Mouse (Mus musculus): ENCODE data around the gene Adora1. TPM values are rescaled to one million over a fixed set of nuclear protein-coding genes. Genes with fewer than 3 reads are reported as not detected.

The Adora1 gene
- polyA plus RNA-seq, 1 experiment from 2014 or later = 8.3 TPM

- Histone ChIP-seq H3K4me2 (no peak overlapping the region), H3K9me3 (no peaks in the 10 kb centered on the region), H3K27me3 (replicated peaks) (peaks cover 53% of the 10 kb centered on the region), H3K4me3 (no peak overlapping the region), H3K36me3 (no peaks in the 10 kb centered on the region), H3K9ac (no peak overlapping the region), H3K4me1 (peaks cover 43% of the 10 kb centered on the region), H3K27ac (replicated peaks) (no peak overlapping the region)
- WGBS = 73% methylated on average over 5 of the region's 5 CpGs
- no peak for ATAC-seq (ENCODE audit: extremely low read depth, insufficient number of reproducible peaks, low FRiP score, low TSS enrichment)
Measured at GRCm38 (mm10) chr1:134191192-134191591, 44.0 kb downstream of the Adora1 start.

- Histone ChIP-seq H3K27ac (replicated peaks) (no peak overlapping the region), H3K4me1 (peaks cover 22% of the 10 kb centered on the region), H3K9me3 (no peaks in the 10 kb centered on the region), H3K27me3 (replicated peaks) (peaks cover 53% of the 10 kb centered on the region), H3K36me3 (no peaks in the 10 kb centered on the region), H3K4me2 (peak overlapping the region; percentile 33), H3K9ac (no peak overlapping the region), H3K4me3 (no peak overlapping the region)
- ATAC-seq (ENCODE audit: extremely low read depth, insufficient number of reproducible peaks, low FRiP score, low TSS enrichment) = no peak
- WGBS = 30% methylated on average over 12 of the region's 12 CpGs
Measured at GRCm38 (mm10) chr1:134188989-134189729, 46.1 kb downstream of the Adora1 start.

- 79% methylated on average over 5 of the region's 5 CpGs for WGBS
- Histone ChIP-seq H3K36me3 (no peaks in the 10 kb centered on the region), H3K4me3 (no peak overlapping the region), H3K9ac (no peak overlapping the region), H3K27ac (replicated peaks) (no peak overlapping the region), H3K4me1 (peaks cover 13% of the 10 kb centered on the region), H3K4me2 (no peak overlapping the region), H3K9me3 (no peaks in the 10 kb centered on the region), H3K27me3 (replicated peaks) (peaks cover 49% of the 10 kb centered on the region)
- no peak for ATAC-seq (ENCODE audit: extremely low read depth, insufficient number of reproducible peaks, low FRiP score, low TSS enrichment)
Measured at GRCm38 (mm10) chr1:134188217-134188616, 47.0 kb downstream of the Adora1 start.

GRCm38 (mm10) chr1:134184089-134184488 is 51.1 kb downstream of the Adora1 start:
- 83% methylated on average over 4 of the region's 4 CpGs for WGBS
- no peak overlapping the region for H3K4me3 ChIP-seq
- no peak for ATAC-seq (ENCODE audit: extremely low read depth, insufficient number of reproducible peaks, low FRiP score, low TSS enrichment)
- H3K36me3 ChIP-seq = no peaks in the 10 kb centered on the region
- peaks cover 23% of the 10 kb centered on the region for H3K27me3 ChIP-seq (replicated peaks)
- H3K4me2 ChIP-seq = no peak overlapping the region
- H3K9ac ChIP-seq = no peak overlapping the region
- no peak overlapping the region for H3K27ac ChIP-seq (replicated peaks)
- no peaks in the 10 kb centered on the region for H3K9me3 ChIP-seq
- H3K4me1 ChIP-seq = peaks cover 4% of the 10 kb centered on the region

- H3K36me3 ChIP-seq = no peaks in the 10 kb centered on the region
- ATAC-seq (ENCODE audit: extremely low read depth, insufficient number of reproducible peaks, low FRiP score, low TSS enrichment) = no peak
- H3K4me3 ChIP-seq = no peak within 1 kb of the TSS
- H3K27ac ChIP-seq (replicated peaks) = no peak within 1 kb of the TSS
- H3K4me2 ChIP-seq = no peak within 1 kb of the TSS
- peaks cover 3% of the 10 kb centered on the region; the same call in 1 of the 2 replicates for H3K27me3 ChIP-seq (replicated peaks)
- H3K4me1 ChIP-seq = no peaks in the 10 kb centered on the region; the same call in 1 of the 2 replicates
- H3K9me3 ChIP-seq = no peaks in the 10 kb centered on the region
- 62% methylated on average over 4 of the region's 4 CpGs for WGBS
- H3K9ac ChIP-seq = no peak within 1 kb of the TSS
Measured at GRCm38 (mm10) chr1:134182025-134182424, 53.2 kb downstream of the Adora1 start, which contains the start of gene Chil1. TSS of gene Chil1 (plus strand) at chr1:134182176.

- no peak overlapping the region for H3K9ac ChIP-seq
- H3K27ac ChIP-seq (replicated peaks) = no peak overlapping the region
- no peak overlapping the region for H3K4me3 ChIP-seq
- no peaks in the 10 kb centered on the region for H3K36me3 ChIP-seq
- ATAC-seq (ENCODE audit: extremely low read depth, insufficient number of reproducible peaks, low FRiP score, low TSS enrichment) = no peak
- no peak overlapping the region for H3K4me2 ChIP-seq
- no peaks in the 10 kb centered on the region; the same call in 1 of the 2 replicates for H3K4me1 ChIP-seq
- 76% methylated on average over 5 of the region's 5 CpGs for WGBS
- H3K9me3 ChIP-seq = no peaks in the 10 kb centered on the region
- H3K27me3 ChIP-seq (replicated peaks) = no peaks in the 10 kb centered on the region; the same call in none of the 2 replicates
Measured at GRCm38 (mm10) chr1:134177976-134178375, 57.3 kb downstream of the Adora1 start.

GRCm38 (mm10) chr1:134173081-134173480 is 62.1 kb downstream of the Adora1 start:
- Histone ChIP-seq H3K9ac (no peak overlapping the region), H3K9me3 (no peaks in the 10 kb centered on the region), H3K4me1 (0 out of 2 replicates have a peak, but pooled peaks cover 3% of the 10 kb centered on the region), H3K27ac (replicated peaks) (no peak overlapping the region), H3K27me3 (replicated peaks) (no peaks in the 10 kb centered on the region; the same call in 1 of the 2 replicates), H3K36me3 (no peaks in the 10 kb centered on the region), H3K4me2 (no peak overlapping the region), H3K4me3 (no peak overlapping the region)
- ATAC-seq (ENCODE audit: extremely low read depth, insufficient number of reproducible peaks, low FRiP score, low TSS enrichment) = no peak
- 68% methylated on average over 7 of the region's 7 CpGs for WGBS

- Histone ChIP-seq H3K9me3 (no peaks in the 10 kb centered on the region), H3K27me3 (replicated peaks) (no peaks in the 10 kb centered on the region)
- 85% methylated on average over 8 of the region's 8 CpGs for WGBS
Measured at GRCm38 (mm10) chr1:134168985-134169697, 66.1 kb downstream of the Adora1 start.

GRCm38 (mm10) chr1:134168567-134168966 is 66.7 kb downstream of the Adora1 start:
- Histone ChIP-seq H3K27ac (replicated peaks) (no peak overlapping the region), H3K9me3 (no peaks in the 10 kb centered on the region), H3K4me3 (no peak overlapping the region), H3K4me1 (peaks cover 11% of the 10 kb centered on the region; the same call in 1 of the 2 replicates), H3K36me3 (no peaks in the 10 kb centered on the region), H3K4me2 (no peak overlapping the region), H3K27me3 (replicated peaks) (no peaks in the 10 kb centered on the region), H3K9ac (no peak overlapping the region)
- ATAC-seq (ENCODE audit: extremely low read depth, insufficient number of reproducible peaks, low FRiP score, low TSS enrichment) = no peak
- 56% methylated on average over 3 of the region's 3 CpGs for WGBS

More at GRCm38 (mm10) chr1:134168985-134169697, 66.1 kb downstream of the Adora1 start:
- Histone ChIP-seq H3K4me1 (peaks cover 11% of the 10 kb centered on the region; the same call in 1 of the 2 replicates), H3K36me3 (no peaks in the 10 kb centered on the region), H3K27ac (replicated peaks) (no peak overlapping the region), H3K4me3 (no peak overlapping the region), H3K9ac (no peak overlapping the region), H3K4me2 (no peak overlapping the region)
- ATAC-seq (ENCODE audit: extremely low read depth, insufficient number of reproducible peaks, low FRiP score, low TSS enrichment) = no peak

- no peaks in the 10 kb centered on the region for H3K36me3 ChIP-seq
- no peak overlapping the region for H3K4me3 ChIP-seq
- H3K4me2 ChIP-seq = 0 out of 2 replicates have a peak overlapping the region, but pooled peaks have one; percentile 14
- ATAC-seq (ENCODE audit: extremely low read depth, insufficient number of reproducible peaks, low FRiP score, low TSS enrichment) = no peak
- H3K4me1 ChIP-seq = peaks cover 11% of the 10 kb centered on the region; the same call in 1 of the 2 replicates
- 38% methylated on average over 14 of the region's 14 CpGs for WGBS
- H3K27ac ChIP-seq (replicated peaks) = no peak overlapping the region
- no peaks in the 10 kb centered on the region for H3K9me3 ChIP-seq
- no peaks in the 10 kb centered on the region for H3K27me3 ChIP-seq (replicated peaks)
- H3K9ac ChIP-seq = no peak overlapping the region
Measured at GRCm38 (mm10) chr1:134167416-134168305, 67.6 kb downstream of the Adora1 start.

- no peaks in the 10 kb centered on the region for H3K27me3 ChIP-seq (replicated peaks)
- 86% methylated on average over 3 of the region's 3 CpGs for WGBS
Measured at GRCm38 (mm10) chr1:134166547-134166946, 68.7 kb downstream of the Adora1 start.

More at GRCm38 (mm10) chr1:134166547-134166946, 68.7 kb downstream of the Adora1 start:
- no peak for ATAC-seq (ENCODE audit: extremely low read depth, insufficient number of reproducible peaks, low FRiP score, low TSS enrichment)
- no peak overlapping the region for H3K4me3 ChIP-seq
- no peak overlapping the region for H3K9ac ChIP-seq
- H3K4me1 ChIP-seq = peaks cover 11% of the 10 kb centered on the region; the same call in 1 of the 2 replicates
- H3K4me2 ChIP-seq = no peak overlapping the region
- no peaks in the 10 kb centered on the region for H3K9me3 ChIP-seq
- H3K36me3 ChIP-seq = no peaks in the 10 kb centered on the region
- no peak overlapping the region for H3K27ac ChIP-seq (replicated peaks)

Measured in heart, embryonic 13.5 days (tissue).